Comparison of ENCODE assay signal across 20 mouse cellular contexts in genomic region chr11:80754201-80754600, GRCm38 (mm10). TPM values are rescaled to one million over a fixed set of nuclear protein-coding genes. Genes with fewer than 3 reads are reported as not detected.
"Had no signal": no experiment of that assay in that cellular context is flagged by ENCODE, and none has a peak within 500 bp of the region (broad histone marks: within the 10 kb centered on the region; RNA-seq: fewer than 3 reads in every experiment).

No protein-coding gene starts in this region.

- H3K36me3 ChIP-seq: limb, embryonic 10.5 days; limb, embryonic 13.5 days; liver, embryonic 12.5 days; liver, embryonic 15.5 days; lung, embryonic 15.5 days; midbrain, embryonic 12.5 days; midbrain, embryonic 15.5 days; neural tube, embryonic 13.5 days; stomach, embryonic 15.5 days had no signal

- H3K9ac ChIP-seq: limb, embryonic 13.5 days; liver, embryonic 12.5 days; liver, embryonic 15.5 days; lung, embryonic 15.5 days; midbrain, embryonic 12.5 days; midbrain, embryonic 15.5 days; neural tube, embryonic 13.5 days; stomach, embryonic 15.5 days had no signal

- DNase-seq: kidney, adult 2 months; kidney, postnatal 14 days; kidney, postnatal 4 days; liver; lung, adult 18-20 months; retina, postnatal 1 day; right cerebral cortex, postnatal 25 days; spleen, adult 18-20 months; thymus, postnatal 25 days had no signal

- H3K27ac ChIP-seq: limb, embryonic 10.5 days; limb, embryonic 13.5 days; liver, embryonic 12.5 days; liver, embryonic 15.5 days; lung, embryonic 15.5 days; macrophage; midbrain, embryonic 12.5 days; midbrain, embryonic 15.5 days; neural tube, embryonic 13.5 days; stomach, embryonic 15.5 days had no signal

- H3K9me3 ChIP-seq: limb, embryonic 10.5 days; limb, embryonic 13.5 days; liver, embryonic 12.5 days; liver, embryonic 15.5 days; lung, embryonic 15.5 days; midbrain, embryonic 12.5 days; midbrain, embryonic 15.5 days; neural tube, embryonic 13.5 days; stomach, embryonic 15.5 days had no signal

- H3K4me2 ChIP-seq: limb, embryonic 13.5 days; liver, embryonic 12.5 days; liver, embryonic 15.5 days; lung, embryonic 15.5 days; midbrain, embryonic 12.5 days; midbrain, embryonic 15.5 days; neural tube, embryonic 13.5 days; stomach, embryonic 15.5 days had no signal

- ATAC-seq: liver, embryonic 12.5 days; midbrain, embryonic 15.5 days had no signal

- H3K4me3 ChIP-seq: limb, embryonic 10.5 days; limb, embryonic 13.5 days; liver, embryonic 12.5 days; liver, embryonic 15.5 days; lung, embryonic 15.5 days; midbrain, embryonic 12.5 days; midbrain, embryonic 15.5 days; neural tube, embryonic 13.5 days; stomach, embryonic 15.5 days had no signal

- H3K4me1 ChIP-seq: limb, embryonic 10.5 days; limb, embryonic 13.5 days; liver, embryonic 12.5 days; liver, embryonic 15.5 days; lung, embryonic 15.5 days; midbrain, embryonic 12.5 days; midbrain, embryonic 15.5 days; neural tube, embryonic 13.5 days; stomach, embryonic 15.5 days had no signal

- H3K27me3 ChIP-seq: liver, embryonic 12.5 days; liver, embryonic 15.5 days; lung, embryonic 15.5 days; midbrain, embryonic 12.5 days; midbrain, embryonic 15.5 days; neural tube, embryonic 13.5 days; stomach, embryonic 15.5 days had no signal

RNA-seq across cellular contexts. Expression of gene Tmem98, which starts 55.8 kb away (rescaled TPM):
- total RNA-seq: neutrophil, adult 5-6 weeks had no signal
- polyA plus RNA-seq: macrophage had no signal
